Mouse (Mus musculus) small intestine, adult 2 months (tissue): Measurements from ENCODE around the gene Gfod1. TPM values are rescaled to one million over a fixed set of nuclear protein-coding genes. Genes with fewer than 3 reads are reported as not detected.
A peak's percentile ranks its signal among the peaks of the same experiment; 100 is the strongest.

ENCODE experiments used
- H3K27ac ChIP-seq: fragments of 200-500 bp; 2 replicates; pipeline ENCODE4 v1.5.1; 2012; ENCODE audit warnings: low read depth, low read length, control low read depth, inconsistent platforms; ENCODE audit not compliant: insufficient read depth
- H3K27me3 ChIP-seq: fragments of 200-500 bp; 2 replicates; pipeline ENCODE4 v1.6.1; 2012; ENCODE audit warnings: mild to moderate bottlenecking, moderate library complexity, low read length, inconsistent platforms; ENCODE audit not compliant: control insufficient read depth, insufficient read depth
- H3K36me3 ChIP-seq: fragments of 200-500 bp; 2 replicates; pipeline ENCODE4 v1.6.1; 2012; ENCODE audit warnings: mild to moderate bottlenecking, low read length, control low read depth, inconsistent platforms; ENCODE audit not compliant: control insufficient read depth, insufficient read depth
- H3K4me1 ChIP-seq: fragments of 200-500 bp; 2 replicates; pipeline ENCODE4 v1.6.1; 2012; ENCODE audit warnings: low read length, inconsistent platforms, mixed read lengths; ENCODE audit not compliant: control insufficient read depth, insufficient read depth, insufficient read length
- H3K4me3 ChIP-seq: fragments of 200-500 bp; 2 replicates; pipeline ENCODE4 v1.5.1; 2012; ENCODE audit warnings: low read depth, mild to moderate bottlenecking, control low read depth, inconsistent platforms, low read length, moderate library complexity
- CTCF ChIP-seq: fragments of 200-500 bp; IDR thresholded peaks from 2 replicates; pipeline ENCODE4 v1.5.1; 2012; ENCODE audit warnings: low read depth, mild to moderate bottlenecking, control low read depth, inconsistent platforms, low read length, moderate library complexity, mixed read lengths; ENCODE audit not compliant: insufficient replicate concordance, insufficient read length; ENCODE audit errors: extremely low read depth
- POLR2A ChIP-seq: fragments of 200-500 bp; IDR thresholded peaks from 2 replicates; pipeline ENCODE4 v1.6.1; 2012; ENCODE audit warnings: low read depth, mild to moderate bottlenecking, control low read depth, inconsistent platforms, low read length, moderate library complexity
- WGBS: fragments of 180-500 bp; shearing (Covaris S2); methylation state at CpG from one replicate; pipeline ENCODE4 v1.1.7; 2018; 5-methylcytosine and 5-hydroxymethylcytosine counted together
- polyA plus RNA-seq: library from polyadenylated mRNA; depleted of rRNA; stranded (reverse); fragments of >200 nt; gene quantifications from 2 replicates; pipeline ENCODE4 v1.2.3, GENCODE M21; 2012

Gene Gfod1
- polyA plus RNA-seq, 1 experiment: 4.3 TPM

DNA sequence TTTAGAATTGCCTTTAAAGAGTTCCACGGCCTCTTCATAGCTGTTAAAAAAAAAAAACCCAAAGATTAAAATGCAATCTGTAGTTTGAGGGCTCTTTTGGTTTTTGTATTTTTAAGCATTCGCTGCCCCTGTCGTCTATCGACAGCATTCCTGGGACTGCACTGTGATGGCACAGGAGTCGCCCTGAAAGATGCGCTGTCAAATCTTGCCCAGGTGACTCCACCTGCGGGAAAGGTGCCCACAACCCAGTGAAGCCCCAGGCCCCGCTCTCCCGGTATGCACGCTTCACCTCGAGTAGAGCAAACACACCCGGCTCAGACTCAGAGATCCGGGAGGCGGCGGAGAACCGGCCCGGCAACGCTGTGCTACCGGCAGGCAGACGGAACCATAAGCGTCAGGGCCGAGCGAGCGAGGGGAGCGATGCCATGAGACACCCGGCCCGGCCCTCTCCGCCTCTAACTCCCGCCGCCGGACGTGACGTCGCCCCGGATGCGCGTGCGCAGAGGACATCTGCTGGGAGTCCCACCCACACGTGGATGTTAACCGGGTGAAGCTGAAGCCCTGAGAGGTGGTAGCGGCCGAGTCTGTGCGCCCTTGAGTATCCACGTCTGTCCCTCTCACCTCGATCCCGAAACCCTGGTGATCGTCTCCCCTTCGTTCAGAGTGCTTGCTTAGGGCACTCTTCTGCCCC, 132.8 kb downstream of the Gfod1 start, which contains the start of gene Tbc1d7:
Gene Tbc1d7 (minus strand): TSS at position 482 of the 691 bp plus-strand sequence.
- H3K4me3 ChIP-seq: peak within 1 kb of the TSS; percentile 85
- H3K4me1 ChIP-seq: no peaks in the 10 kb centered on the region; the same call in 1 of the 2 replicates
- under 1% methylated on average over 48 of the region's 48 CpGs for WGBS
- H3K27me3 ChIP-seq: no peaks in the 10 kb centered on the region
- no peaks in the 10 kb centered on the region; the same call in 1 of the 2 replicates for H3K36me3 ChIP-seq
- peak within 1 kb of the TSS; percentile 60 for H3K27ac ChIP-seq
- no peak for TF ChIP-seq CTCF
- peak; percentile 82 for TF ChIP-seq POLR2A

DNA sequence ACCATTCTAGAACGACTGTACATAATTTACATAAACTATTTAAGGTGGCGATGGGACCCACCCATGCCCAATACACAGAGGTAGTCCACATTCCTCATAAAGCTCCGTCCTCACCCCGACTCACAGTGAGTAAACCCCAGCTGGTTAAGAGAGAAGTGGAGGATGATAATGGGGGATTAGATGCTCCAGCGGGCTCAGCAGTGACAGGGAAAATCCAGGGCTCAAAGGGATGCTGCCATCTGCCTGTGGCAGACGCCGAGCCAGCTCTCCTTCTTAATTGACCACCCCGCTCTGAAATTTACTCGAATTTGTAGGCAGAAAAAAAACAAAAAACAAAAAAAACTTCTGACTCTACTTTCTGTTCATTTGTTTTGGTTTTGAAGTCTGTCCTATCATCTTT, 136.3 kb downstream of the Gfod1 start:
- 84% methylated on average over 9 of the region's 9 CpGs for WGBS
- Histone ChIP-seq H3K36me3 (no peaks in the 10 kb centered on the region; the same call in none of the 2 replicates), H3K4me1 (no peaks in the 10 kb centered on the region; the same call in 1 of the 2 replicates), H3K27me3 (no peaks in the 10 kb centered on the region), H3K4me3 (no peak overlapping the region), H3K27ac (no peak overlapping the region)
- TF ChIP-seq POLR2A: no peak
- no peak for TF ChIP-seq CTCF

- Histone ChIP-seq H3K27ac (no peak overlapping the region), H3K27me3 (no peaks in the 10 kb centered on the region), H3K36me3 (peaks cover 9% of the 10 kb centered on the region), H3K4me1 (no peaks in the 10 kb centered on the region), H3K4me3 (no peak overlapping the region)
- WGBS: 86% methylated on average over 3 of the region's 3 CpGs
- no peak for TF ChIP-seq CTCF
- TF ChIP-seq POLR2A: no peak
Measured at GRCm38 (mm10) chr13:43159429-43159828, 144.5 kb downstream of the Gfod1 start.

- TF ChIP-seq POLR2A (no peak), CTCF (no peak)
- Histone ChIP-seq H3K27ac (no peak overlapping the region), H3K36me3 (peaks cover 9% of the 10 kb centered on the region), H3K4me1 (no peaks in the 10 kb centered on the region), H3K4me3 (no peak overlapping the region), H3K27me3 (no peaks in the 10 kb centered on the region)
- 62% methylated on average over 5 of the region's 5 CpGs for WGBS
Measured at GRCm38 (mm10) chr13:43158281-43158680, 145.7 kb downstream of the Gfod1 start.

DNA sequence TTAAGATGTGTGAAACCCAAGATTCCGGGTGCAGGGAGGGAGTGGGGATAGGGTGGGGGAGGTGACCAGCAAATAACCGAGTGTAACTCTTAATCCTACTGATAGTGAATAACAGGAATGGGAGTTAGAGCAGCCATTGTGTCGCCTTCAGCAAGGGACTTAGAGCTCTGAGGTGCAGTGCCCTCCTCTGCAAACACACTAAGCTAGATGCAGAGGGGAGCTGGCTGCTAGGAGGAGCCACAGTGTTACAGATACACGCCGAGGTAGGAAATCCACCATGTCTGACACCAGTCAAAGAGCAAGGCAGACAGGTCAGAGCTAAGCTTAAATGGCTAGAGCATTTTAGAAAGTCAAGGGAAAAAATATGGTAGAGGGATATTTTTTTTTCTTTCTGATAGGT, 146.6 kb downstream of the Gfod1 start:
- Histone ChIP-seq H3K27ac (no peak overlapping the region), H3K36me3 (peaks cover 9% of the 10 kb centered on the region), H3K4me1 (no peaks in the 10 kb centered on the region), H3K4me3 (no peak overlapping the region), H3K27me3 (no peaks in the 10 kb centered on the region)
- 79% methylated on average over 5 of the region's 5 CpGs for WGBS
- TF ChIP-seq POLR2A (no peak), CTCF (no peak)

DNA sequence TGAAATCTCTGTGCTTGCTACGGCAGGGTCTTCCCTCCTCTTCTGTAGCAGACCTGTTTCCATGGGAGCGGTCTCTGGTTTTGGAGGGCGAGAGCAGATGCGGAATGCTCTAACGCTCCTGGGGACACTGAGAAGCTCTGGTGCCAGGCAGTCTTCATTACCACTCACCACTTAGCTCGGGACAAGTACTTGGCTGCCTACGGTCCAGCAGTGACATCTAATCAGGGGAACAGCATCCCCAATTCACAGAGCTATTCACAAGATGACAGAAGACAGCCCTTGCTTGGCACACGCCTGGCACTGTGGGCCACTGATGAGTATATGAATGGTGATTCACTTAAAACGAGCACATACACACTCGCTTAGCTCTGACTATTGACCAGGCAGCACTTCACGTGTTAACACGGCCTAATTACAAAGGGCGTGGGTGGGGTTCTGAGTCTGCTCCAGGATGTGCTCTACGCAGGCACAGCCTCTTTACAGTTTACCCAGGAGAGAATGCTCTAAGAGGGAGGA, 151.9 kb downstream of the Gfod1 start:
- peaks cover 5% of the 10 kb centered on the region; the same call in 1 of the 2 replicates for H3K36me3 ChIP-seq
- no peaks in the 10 kb centered on the region for H3K4me1 ChIP-seq
- no peak overlapping the region for H3K4me3 ChIP-seq
- 83% methylated on average over 14 of the region's 14 CpGs for WGBS
- H3K27ac ChIP-seq: no peak overlapping the region
- no peaks in the 10 kb centered on the region for H3K27me3 ChIP-seq
- TF ChIP-seq CTCF: no peak
- TF ChIP-seq POLR2A: no peak

DNA sequence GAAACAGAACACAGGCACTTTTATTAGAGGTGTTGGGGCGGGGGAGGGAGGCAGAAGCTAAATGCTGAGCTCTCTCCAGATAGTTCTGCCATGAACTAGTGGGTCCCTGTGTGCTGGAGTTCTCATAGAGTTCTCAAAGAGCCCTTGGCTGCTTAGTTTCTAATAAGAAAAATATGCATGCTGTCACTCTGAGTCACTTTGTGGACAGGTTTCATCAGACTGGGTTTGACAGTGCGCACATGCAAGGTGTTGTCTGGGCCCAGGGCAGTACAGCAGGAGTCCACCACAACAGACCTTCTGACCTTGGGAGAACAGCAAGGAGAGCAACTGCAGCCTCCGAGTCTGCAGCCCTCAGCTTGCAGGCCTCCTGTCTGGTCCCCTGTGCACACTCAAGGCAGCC, 154.3 kb downstream of the Gfod1 start:
- H3K27me3 ChIP-seq: no peaks in the 10 kb centered on the region
- H3K36me3 ChIP-seq: peaks cover 4% of the 10 kb centered on the region; the same call in 1 of the 2 replicates
- H3K4me3 ChIP-seq: no peak overlapping the region
- WGBS: 88% methylated on average over 3 of the region's 3 CpGs
- no peak overlapping the region for H3K27ac ChIP-seq
- no peak for TF ChIP-seq POLR2A
- TF ChIP-seq CTCF: no peak
- no peaks in the 10 kb centered on the region for H3K4me1 ChIP-seq
